Mouse (Mus musculus): Measurements from ENCODE around the gene Fndc3b.

Fndc3b gene

DNA sequence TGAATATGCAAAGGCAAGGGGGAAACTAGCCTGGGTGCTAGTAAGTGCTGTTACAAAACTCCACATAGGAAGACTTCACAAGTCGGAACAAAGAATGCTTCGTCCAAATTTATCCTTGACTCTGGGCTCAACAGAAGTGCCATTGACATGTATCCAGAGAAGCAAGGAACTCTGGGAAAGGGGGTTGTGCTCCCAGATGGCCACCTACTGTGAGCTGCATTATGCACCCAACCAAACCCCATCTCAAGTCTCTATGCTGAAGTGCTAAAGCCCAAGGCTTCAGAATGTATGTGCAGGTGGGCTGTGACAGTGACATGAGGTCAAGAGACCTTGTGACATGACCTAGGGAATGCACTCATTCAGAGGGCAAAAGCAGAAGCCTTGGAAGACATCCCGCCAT, 165.5 kb downstream of the Fndc3b start:
- no peak for DNase-seq

DNA sequence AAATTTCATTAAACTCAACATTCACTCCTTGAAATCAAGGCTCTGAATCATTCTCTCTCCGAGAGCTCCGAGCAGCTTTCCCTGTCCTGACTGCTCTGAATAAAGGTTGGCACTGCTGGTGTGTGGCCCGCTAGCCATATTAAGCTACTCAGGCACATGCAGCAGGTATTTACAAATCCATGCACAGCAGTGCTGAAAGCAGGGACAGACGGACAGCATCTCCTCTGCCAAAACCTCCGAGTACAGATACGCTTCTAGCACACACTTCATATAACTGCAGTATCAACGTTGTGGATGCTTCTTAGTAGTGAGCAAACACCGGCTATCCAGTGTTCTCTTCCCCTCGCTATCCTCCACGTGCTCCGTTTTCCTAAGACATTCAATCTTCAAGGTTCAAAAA, 167.0 kb downstream of the Fndc3b start:
- DNase-seq: no peak

DNA sequence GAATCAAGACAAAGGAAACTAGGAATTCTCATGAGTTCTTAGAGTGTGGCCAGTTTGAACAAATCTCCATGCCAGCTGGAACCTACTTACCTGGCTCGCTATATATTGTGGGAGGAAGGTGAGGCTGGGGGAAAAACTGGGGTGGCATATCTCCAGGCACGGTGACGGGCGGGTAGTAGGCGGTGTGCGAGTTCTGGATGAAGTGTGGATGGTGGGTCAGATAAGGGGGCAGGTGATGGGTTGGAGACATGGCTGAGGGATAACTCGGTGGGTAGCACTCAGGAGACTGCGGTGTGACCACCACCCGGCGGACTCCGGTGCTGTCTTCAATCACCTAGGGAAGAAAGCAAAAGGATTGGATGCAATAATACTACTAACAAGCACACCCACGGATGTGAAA, 169.3 kb downstream of the Fndc3b start:
- no peak for DNase-seq

DNA sequence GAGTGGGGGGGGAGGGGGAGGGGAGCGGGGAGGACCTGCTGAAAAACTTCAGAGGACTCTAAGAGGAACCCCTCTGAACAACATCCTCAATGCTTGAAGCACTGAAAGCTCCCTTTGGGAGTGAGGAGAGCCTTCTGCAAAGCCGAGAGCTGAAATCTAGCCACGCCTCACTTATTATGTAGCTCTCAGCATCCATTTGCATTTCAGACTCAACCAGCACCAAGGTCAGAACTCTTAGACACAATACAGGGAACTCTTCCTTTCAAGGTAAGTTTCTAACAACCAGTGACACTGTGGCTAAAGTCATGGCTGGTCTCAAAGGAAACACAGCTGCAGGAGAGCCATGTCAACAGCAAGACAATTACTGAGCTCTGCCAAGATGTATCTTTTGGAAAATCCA, 169.9 kb downstream of the Fndc3b start:
- DNase-seq: no peak

DNA sequence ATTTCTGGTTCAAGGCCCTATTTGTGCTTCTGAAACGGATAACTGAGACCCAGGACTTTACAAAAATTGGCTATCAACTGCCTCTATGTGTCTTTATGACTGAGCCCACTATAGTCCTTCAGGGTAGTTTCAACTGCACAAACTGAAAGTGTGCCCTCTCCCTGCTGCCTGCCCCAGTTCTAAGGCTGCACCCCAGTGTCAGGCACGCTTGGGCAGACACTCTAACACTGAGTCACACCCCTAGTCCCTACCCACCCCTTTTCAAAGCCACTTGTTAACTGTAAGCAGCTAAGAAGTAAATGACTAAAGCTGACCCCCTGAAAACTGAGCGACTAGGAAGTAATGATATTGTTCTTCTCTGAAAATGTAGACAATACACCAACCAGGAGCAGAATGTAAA, 176.9 kb downstream of the Fndc3b start:
- no peak for DNase-seq

DNA sequence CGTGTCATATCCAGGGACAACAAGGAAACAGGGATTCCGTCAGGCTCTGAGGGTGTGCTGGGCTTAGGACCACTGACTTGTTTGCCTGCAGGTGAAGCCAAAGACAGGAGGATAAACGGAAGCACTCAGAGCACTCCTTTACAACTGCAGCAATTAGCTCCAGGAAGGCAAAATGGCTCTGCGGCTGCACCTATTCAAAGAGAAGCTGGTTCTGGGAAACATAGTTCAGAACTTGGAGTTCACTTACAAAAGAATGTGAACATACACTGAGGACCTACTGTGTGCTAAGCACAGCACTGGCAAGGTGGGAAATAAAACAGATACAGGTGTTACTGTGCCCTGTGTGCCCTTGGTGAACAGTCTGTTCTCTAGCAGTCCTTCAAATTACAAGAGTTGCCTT, 177.4 kb downstream of the Fndc3b start:
- no peak for DNase-seq

DNA sequence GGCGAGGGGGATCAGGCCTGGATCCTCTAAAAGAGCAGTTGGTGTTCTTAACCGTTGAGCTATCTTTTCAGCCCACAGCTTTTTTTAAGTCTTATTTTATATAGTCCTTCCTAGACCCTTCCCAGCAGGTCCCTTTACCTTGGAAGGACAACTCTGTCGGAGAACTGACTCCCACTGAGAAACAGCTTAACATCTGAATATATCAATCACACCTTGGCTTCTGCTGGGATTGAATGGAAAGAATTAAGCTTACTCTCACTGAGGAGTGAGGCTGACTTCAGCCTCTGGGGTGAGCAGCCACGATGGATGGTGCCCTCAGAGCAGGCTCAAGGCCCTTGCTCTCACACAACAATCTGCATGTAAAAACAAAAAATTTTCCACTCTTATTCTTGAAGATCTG, 179.1 kb downstream of the Fndc3b start:
- DNase-seq: no peak

DNA sequence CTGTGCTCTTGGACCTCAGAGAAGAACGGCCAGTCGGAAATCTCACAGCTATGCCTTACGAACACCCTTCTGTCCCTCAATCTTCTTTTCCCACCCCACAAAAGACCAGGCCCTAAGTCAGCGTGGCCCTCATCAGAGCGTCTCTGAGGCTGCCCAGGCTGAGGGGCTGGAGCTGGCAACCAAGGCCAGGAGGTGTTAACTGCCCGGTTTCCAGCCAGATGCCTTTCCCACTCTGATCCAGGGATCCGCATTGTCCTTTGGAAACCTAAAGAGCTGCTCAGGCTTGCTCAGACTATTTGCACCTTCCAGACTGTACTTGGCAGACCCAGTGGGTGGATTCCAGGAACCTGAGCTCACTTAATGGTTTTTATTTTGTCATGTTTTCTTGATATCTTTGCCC, 180.7 kb downstream of the Fndc3b start:
- no peak for DNase-seq

DNA sequence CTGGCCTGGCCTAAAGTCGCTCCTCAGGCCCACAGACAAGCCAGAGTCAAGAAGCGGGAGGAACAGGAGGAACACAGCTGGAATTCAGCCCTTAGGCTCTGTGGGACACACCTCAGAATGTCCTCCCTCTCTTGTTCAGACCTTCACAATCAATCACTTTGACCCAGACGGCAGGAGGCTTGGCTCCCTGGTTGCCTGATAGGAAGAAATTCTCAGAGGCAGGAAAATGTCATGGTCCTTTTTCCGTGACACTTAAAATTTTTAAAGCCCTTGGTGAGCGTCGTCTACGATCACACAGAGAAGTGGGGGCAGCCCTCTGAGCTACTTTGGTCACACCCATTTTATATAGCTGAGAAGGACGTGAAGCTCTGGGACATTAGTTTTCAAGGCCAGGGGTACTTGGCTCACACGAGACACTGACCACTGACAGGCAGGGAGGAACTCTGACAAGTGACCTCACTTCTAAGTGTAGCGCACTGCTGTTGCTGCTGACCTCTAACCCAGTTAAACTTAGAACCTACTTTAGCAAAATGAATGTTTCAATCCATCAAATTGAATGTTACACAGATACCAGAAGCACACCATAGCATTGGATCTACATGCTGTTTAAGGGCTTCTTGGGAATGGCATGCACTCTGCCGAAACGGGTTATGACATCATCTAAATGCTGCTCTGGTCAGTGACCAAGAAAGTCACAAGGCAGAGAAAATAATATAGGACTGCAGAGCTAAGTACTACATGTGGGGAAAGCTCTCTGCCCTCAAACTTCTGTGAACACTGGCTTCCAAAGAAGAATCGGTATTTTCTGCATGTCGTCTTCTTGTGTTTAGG, 181.7 kb downstream of the Fndc3b start:
- DNase-seq: no peak

DNA sequence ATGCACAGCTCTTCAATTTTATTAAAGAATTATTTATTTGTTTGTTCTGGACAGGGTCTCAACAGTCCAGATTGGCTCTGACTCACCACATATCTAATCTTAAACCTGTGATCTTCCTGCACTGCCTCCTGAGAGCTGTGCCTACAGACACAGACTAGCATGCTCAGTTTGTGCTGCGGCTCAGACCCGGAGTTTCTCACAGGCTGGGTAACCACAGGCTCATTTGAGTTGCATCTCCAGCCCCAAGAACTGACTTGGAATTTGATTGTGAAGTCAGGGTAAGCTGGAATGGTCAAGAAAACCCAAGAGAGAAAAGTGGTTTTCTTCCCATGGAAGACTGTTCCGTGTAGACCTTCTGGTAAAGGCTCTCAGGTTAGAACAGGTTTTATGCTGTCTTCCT, 184.1 kb downstream of the Fndc3b start:
- DNase-seq: no peak

DNA sequence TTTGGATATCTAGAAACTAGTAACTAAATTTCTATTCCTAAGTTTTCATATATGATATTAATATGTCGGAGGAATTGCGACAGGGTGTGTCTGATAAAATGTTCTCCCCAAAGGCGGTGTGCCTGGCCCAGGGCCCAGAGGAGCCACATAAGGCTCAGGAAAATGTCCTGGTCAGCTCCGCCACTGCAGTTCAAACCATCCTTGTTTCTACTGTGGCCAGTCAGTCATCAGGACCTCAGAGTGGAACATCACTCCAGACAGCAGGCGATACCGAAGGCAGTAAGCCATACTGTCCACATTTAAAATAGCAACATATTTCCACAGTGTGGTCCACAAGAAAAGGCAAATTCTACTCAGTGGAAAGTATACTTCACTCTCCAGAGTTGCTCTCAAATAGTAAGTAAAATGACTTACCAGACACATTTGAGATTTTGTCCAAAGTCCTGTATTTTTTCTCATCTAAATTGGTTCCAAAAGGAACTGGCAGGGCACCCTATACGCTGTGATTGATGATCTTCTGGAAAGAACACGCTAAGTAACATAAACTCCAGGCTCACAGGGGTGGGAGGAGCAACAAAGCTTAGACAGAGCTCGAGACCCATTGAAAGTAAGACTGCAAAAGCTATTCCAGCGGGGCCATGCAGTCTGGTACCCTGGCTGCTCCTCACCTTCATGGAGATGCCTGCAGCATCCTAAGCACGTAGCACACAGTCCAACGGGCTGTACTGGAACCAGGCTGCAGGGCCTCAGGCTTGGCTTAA, 187.8 kb downstream of the Fndc3b start:
- no peak for DNase-seq

DNA sequence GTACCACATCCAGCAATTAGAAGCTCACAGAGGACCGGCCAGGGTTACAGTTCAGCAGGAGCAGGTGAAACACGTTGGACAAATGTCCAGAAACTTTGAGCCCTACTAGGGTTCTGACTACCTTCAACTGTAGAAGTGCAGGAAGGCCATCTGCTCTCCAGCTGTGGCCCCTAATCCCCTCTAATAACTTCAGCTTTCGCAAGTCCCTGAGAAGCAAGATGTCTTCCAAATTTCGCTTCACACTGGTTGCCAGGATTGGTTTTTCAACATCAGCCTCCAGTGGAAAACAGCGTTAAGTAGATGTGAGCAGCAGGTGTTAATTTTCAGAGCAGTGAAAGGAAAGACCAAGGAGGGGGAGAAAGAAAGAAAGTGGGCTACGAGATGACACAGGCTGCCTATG, 190.7 kb downstream of the Fndc3b start:
- no peak for DNase-seq

DNA sequence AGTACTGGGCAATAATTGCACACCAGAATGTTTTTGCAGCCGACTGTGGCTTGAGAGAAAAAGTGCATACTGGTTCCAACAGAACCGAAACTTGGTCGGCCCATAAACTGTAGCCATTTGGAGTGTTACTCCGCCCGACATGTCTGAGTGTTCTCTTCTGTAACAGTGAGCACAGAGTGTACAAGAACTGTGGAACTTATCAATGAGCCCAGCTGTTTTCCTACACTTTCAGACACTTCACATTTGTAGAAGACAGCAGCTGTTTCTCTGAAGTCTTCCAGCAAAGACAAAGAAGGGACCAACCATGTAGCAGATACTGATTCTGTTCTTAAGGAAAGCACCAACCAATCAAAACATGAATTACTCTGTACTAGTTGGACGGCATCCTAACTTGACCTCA, 191.6 kb downstream of the Fndc3b start:
- DNase-seq: no peak

DNA sequence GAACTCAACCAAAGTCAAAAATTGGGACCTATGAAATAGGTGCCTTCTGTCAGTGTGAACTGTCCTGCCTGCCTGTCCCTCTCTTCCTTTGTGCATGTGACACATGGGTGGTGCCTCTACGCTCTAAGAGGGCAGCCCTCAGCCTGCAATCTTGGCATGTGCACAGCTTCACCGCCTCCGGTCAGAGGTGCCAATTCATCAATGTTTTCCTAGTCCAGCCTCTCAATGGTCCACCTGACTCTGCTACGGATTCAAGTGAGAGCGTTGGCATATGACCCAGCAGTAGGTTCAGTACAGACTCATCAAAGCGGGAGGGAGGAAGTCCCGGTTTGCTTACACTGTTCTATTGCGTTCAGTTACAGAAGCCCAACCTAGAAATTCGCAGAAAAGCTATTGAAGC, 192.2 kb downstream of the Fndc3b start:
- no peak for DNase-seq

DNA sequence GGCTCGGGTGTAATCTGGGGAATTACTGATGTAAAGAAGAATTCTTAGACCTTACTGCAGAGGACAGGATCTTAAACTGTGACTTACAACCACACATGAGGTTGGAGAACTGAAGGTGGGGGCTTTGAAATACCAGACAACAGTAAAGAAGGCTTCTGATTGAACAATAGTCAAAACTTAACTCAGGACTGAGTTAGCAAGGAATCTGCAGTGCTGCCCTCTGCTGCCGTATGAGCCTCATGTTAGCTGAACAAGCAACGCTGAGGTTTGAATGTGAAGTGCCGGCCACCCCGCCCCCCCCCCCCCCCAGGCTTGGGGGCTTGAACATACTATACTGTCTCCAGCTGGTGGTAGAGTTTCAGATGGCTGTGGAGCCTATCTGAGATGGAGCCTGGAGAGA, 194.6 kb downstream of the Fndc3b start:
- DNase-seq: no peak

DNA sequence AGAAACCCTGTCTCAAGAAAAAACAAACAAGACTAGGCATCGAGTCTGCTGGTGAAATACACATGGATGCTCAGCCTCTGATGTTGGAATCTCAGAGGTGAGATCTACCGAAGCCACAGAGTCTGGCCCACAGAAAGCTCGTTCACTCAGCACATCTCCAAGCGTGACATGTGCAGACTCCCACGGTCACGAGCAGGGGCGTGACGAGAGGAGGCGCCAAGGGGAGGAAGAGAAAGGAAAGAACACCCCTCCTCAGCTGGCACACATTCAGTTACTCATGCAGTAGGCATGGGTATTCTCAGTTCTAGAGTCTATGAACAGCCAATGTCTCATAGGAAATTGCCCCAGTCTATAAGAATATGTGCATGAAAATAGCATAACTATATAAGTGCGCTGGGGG, 199.3 kb downstream of the Fndc3b start:
- DNase-seq: no peak

DNA sequence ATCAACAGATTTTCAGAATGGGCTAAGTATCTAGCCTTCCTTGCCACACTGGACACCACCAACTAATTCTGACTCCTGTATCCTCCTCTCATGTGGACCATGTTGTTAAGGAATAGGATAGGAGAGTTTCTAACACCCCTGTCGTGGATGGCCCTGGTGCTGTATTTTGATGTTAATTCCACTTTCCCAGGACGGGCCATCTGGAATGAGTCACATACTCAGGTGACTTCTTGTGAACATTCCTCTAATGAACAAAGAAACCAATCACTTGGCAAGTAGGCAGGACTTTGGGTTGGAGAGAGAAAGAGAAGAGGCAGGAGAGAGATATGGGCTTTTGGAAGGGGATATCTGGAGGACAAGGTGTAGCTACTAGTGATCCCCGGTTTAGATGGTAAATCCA, 204.2 kb downstream of the Fndc3b start:
- no peak for DNase-seq

DNA sequence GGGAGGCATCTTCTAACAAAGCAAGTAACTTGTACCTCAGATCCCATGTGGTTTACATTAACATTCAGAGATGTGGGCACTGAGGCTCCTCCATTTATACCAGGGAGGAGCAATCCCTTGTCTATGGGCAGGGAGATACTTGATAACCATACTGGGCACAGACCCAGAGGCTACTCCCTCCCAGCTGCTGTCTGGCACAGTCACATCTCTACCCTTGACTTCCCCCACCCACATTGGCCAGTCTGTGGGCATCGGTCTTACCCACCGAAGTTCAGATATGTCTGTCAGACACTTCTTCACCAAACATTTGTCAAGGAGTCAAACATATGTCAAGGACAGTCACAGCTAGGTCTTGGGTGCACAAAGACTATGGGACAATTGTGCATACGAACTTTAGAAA, 205.5 kb downstream of the Fndc3b start:
- DNase-seq: no peak

DNA sequence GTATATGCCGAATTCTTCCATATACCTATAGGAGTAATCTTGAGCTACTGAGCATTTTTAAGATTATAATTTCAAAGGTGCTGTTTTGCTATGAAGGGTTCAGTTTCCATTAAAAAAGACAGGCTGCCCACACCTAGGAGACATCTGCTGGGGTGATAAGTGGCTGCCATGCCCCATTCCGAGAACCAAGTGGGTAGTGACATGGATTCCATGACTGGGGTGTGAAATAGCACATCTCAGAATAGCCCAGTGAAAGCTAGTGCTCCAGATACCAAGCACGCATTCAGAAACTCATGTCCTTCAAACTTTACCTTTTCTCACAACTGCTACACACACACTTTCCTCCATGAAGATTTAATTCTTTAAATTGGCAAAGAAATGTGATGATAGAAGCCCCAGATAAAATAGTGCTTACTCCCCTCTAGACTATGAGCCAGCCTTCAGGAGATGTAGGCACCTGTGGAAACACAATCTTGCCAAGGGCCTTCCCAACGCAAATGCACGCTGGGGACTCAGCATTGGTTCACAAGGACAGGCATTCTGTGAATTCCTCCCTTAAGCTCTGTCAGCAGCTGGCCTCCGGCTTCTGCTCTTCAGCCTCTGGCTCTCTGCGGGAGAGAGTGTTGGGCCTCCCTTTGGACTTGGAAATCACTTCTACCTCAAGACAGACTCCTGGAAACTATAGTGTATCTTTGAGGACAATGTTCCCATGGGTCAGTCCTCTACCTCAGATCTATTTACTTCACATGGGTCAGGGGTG, 207.6 kb downstream of the Fndc3b start:
- DNase-seq: no peak

DNA sequence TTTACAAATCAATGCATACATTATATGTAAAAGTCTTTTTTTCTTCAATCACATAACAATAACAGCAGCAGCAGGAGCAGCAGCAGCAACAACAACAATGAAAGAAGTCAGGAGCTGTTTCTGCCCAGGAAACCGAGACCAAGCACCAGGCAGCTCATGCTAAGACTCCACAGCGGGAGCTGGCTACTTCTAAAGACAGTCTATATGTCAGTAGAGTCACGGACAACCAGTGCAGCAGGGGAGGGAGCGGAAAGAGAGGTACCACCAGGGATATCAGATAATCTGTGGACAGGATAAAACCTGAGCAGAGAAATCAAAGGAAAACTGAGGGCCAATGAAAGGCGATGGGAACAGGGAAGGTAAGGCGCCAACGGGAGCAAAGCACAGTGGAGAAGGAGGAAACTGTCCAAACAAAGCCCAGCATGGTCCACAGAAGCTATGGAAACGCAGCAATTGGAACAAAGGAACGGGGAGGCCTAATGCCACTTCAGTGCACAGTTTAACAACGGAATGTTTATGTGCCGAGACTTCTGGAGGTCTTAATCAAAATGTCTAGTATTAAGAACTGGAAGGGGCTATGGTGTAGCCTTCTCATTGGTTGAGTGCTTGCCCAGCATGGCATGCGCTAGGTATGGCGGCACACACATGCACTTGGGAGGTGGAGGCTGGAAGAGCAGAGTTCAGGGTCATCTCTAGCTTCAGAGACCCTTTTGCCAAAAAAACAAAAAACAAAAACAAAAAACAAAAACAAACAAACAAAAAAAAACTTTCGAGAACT, 215.6 kb downstream of the Fndc3b start:
- no peak for DNase-seq

DNA sequence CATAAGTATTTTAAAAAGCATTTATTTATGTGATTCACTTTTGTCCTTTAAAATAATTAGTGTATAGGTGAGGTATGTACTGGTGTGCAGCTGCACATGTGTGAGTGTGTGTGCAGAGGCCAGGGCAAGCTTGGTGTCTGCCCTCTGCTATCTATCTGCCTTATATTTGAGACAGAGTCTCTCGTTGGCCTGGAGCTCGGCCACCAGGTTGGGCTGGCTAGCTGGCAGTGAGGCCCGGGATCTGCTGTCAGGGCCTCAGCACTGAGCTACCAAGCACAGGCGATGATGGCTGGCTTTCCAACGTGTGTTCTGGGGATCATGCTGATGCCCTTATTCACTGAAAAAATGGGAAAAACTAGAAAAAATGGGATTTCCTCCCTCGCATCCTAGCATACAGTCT, 216.4 kb downstream of the Fndc3b start:
- no peak for DNase-seq

DNA sequence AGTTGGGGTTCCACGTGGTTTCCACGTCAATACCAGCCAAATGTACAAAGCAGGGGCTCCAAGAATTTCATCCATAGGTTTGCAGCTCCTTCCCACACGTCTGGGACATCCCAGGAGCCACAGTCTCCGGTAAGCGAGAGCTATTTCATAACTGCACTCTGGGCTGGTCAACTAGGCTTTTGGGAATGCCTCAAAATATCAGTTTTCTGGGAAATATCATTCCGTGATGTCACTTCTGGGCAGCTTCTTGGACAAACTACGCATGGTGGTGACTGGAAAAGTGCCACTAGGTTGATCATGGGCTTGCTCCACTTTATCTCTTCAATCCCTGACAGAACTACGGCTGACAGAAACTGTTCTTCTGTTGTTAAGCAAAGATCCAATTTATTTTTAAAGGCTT, 217.0 kb downstream of the Fndc3b start:
- DNase-seq: no peak

DNA sequence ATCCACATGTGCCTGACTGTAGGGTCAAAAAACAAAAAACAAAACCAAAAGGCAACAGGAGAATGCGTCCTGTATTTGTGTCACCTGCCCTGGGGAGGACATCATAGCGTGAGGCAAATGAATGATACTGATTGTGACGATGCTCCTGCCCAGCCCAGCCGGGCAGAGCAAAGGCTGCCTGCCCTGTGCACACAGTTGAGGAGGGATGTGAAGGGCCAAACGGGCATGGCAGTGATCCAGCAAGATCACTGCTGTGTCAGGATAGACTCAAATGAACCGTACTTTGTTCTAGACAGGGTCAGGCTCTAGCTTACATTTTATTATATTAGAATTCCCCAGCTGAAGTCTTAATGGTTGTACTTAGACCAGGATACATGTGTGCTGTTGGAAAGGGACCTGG, 219.3 kb downstream of the Fndc3b start:
- DNase-seq: no peak
